Mouse (Mus musculus) forebrain, embryonic 13.5 days (tissue): Measurements from ENCODE around the gene Slxl1. TPM values are rescaled to one million over a fixed set of nuclear protein-coding genes. Genes with fewer than 3 reads are reported as not detected.
"Not testable (repeated sequence)": the region's sequence is repeated elsewhere in the genome, so short reads cannot be mapped to it uniquely, and the experiment has no call there.

ENCODE experiments used
- ATAC-seq: fragments of 200-750 bp; cut with Nextera tagmentation; 2 replicates; pipeline ENCODE4 v1.8.0; 2017
- H3K27ac ChIP-seq: fragments of 300-500 bp; sonication (generic); 2 replicates; pipeline ENCODE4 v1.5.1; 2015; ENCODE audit warnings: inconsistent platforms, mild to moderate bottlenecking, moderate library complexity
- H3K27me3 ChIP-seq: fragments of 300-500 bp; sonication (generic); 2 replicates; pipeline ENCODE4 v1.6.1; 2015; ENCODE audit warnings: mild to moderate bottlenecking, inconsistent platforms
- H3K36me3 ChIP-seq: fragments of 300-500 bp; sonication (generic); 2 replicates; pipeline ENCODE4 v1.6.1; 2015; ENCODE audit warnings: mild to moderate bottlenecking, inconsistent platforms; ENCODE audit not compliant: poor library complexity, severe bottlenecking
- H3K4me1 ChIP-seq: fragments of 300-500 bp; sonication (generic); 2 replicates; pipeline ENCODE4 v1.6.1; 2015; ENCODE audit warnings: inconsistent platforms
- H3K4me2 ChIP-seq: fragments of 300-500 bp; sonication (generic); 2 replicates; pipeline ENCODE4 v1.6.1; 2015; ENCODE audit warnings: inconsistent platforms, mild to moderate bottlenecking, moderate library complexity
- H3K4me3 ChIP-seq: fragments of 300-500 bp; sonication (generic); 2 replicates; pipeline ENCODE4 v1.5.1; 2015; ENCODE audit warnings: mild to moderate bottlenecking, inconsistent platforms
- H3K9ac ChIP-seq: fragments of 300-500 bp; sonication (generic); 2 replicates; pipeline ENCODE4 v1.6.1; 2015; ENCODE audit warnings: mild to moderate bottlenecking, inconsistent platforms
- H3K9me3 ChIP-seq: fragments of 300-500 bp; sonication (generic); replicated peaks from 2 replicates; pipeline ENCODE4 v1.6.1; 2016; ENCODE audit warnings: inconsistent platforms
- WGBS: fragments of 180-500 bp; shearing (Covaris S2); methylation state at CpG from one replicate; pipeline ENCODE4 v1.1.7; 2015; 5-methylcytosine and 5-hydroxymethylcytosine counted together
- polyA plus RNA-seq: library from polyadenylated mRNA; unstranded; fragments of >200 nt; fragmentation: Nextera tagmentation; extraction: Ambion mirVana; gene quantifications from 2 replicates; pipeline ENCODE4 v1.2.1, GENCODE M21; 2015

Gene Slxl1
- not detected in 2 replicates for polyA plus RNA-seq

GRCm38 (mm10) chrX:55226576-55226975 is at the start of gene Slxl1:
TSS of gene Slxl1 (plus strand) at chrX:55226876.
- H3K4me2 ChIP-seq, H3K27me3 ChIP-seq, H3K4me1 ChIP-seq, ATAC-seq, H3K27ac ChIP-seq, H3K9ac ChIP-seq, H3K9me3 ChIP-seq, H3K4me3 ChIP-seq, H3K36me3 ChIP-seq: not testable (repeated sequence)
- no CpG with 5 or more reads among the region's 6 CpGs for WGBS
